Mouse (Mus musculus): ENCODE results near the gene Rab39. TPM values are rescaled to one million over a fixed set of nuclear protein-coding genes. Genes with fewer than 3 reads are reported as not detected.

Rab39 gene
- polyA plus RNA-seq, 1 experiment, result 0.07 TPM

GRCm38 (mm10) chr9:53634796-53635195, 71.2 kb downstream of the Rab39 start:
- DNase-seq (ENCODE audit: low read depth, low spot score), result no peak
- 89% methylated on average over 6 of the region's 6 CpGs for WGBS

Other genes with a start within 250 kb of the Rab39 start
- 0.84 and 1.9 TPM in 2 replicates for gene Atm, start 169.5 kb downstream of the Rab39 start, polyA plus RNA-seq (2012; rRNA removed)
- 1.1 and 2.6 TPM in 2 replicates for gene Npat, start 169.2 kb downstream of the Rab39 start, polyA plus RNA-seq (2012; rRNA removed)
- 27.9 and 32.8 TPM in 2 replicates for gene Acat1, start 95.8 kb downstream of the Rab39 start, polyA plus RNA-seq (2012; rRNA removed)
- 2.3 and 3.4 TPM in 2 replicates for gene Cul5, start 36.2 kb downstream of the Rab39 start, polyA plus RNA-seq (2012; rRNA removed)
- gene Slc35f2, start 65.3 kb upstream of the Rab39 start, polyA plus RNA-seq (2012; rRNA removed), result 56.0 and 73.4 TPM in 2 replicates
- gene Sln, start 143.9 kb upstream of the Rab39 start, polyA plus RNA-seq (2012; rRNA removed), result 0.15 TPM in 1 of 2 replicates, not detected in the other

All from large intestine, adult 2 months (tissue).